Mouse (Mus musculus): ENCODE measurements around the gene Rnf25.

DNA sequence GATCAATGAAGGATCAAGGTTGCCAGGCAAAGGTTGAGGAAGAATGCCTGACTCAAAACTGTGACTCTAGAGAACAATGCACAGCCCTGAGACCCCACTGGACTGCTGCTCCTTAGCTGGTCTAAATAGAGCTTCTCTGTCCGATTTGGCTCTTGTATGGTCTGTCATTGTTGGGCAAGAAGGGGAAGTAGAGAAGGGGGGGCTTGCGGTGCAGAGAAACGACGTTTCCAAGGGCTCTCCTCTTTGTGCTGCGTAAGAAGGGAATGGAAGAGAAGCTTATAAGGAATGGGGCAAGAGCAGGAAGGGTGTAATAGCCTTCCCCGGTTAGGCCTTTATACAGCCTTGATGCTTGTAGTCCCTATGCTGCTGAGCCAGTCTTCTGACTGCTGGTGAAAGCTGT lies 35.4 kb downstream of the Rnf25 start:
- TF ChIP-seq POLR2A (IDR thresholded peaks at IDR 0.05; ENCODE audit: borderline replicate concordance, insufficient read depth, low read length) (no peak), CTCF (IDR thresholded peaks at IDR 0.05; ENCODE audit: borderline replicate concordance, insufficient read depth, low read depth, low read length) (no peak)
